Mouse (Mus musculus) kidney, adult 9 months (tissue): ENCODE results near the gene Hydin.
A peak's percentile ranks its signal among the peaks of the same experiment; 100 is the strongest.
"Not testable (repeated sequence)": the region's sequence is repeated elsewhere in the genome, so short reads cannot be mapped to it uniquely, and the experiment has no call there.

Source experiments
- DNase-seq: peaks from one replicate; pipeline ENCODE4 v3.0.0; 2022

The Hydin gene

GRCm38 (mm10) chr8:110266741-110267140, at the start of gene Hydin:
Gene Hydin (plus strand): TSS chr8:110266977.
- DNase-seq: peak; percentile 72

GRCm38 (mm10) chr8:110217198-110217597, 49.6 kb upstream of the Hydin start:
- DNase-seq: no peak

- DNase-seq: peak; percentile 100
Measured at GRCm38 (mm10) chr8:110217681-110218131, 49.1 kb upstream of the Hydin start.

- DNase-seq: no peak
Measured at GRCm38 (mm10) chr8:110218511-110218910, 48.3 kb upstream of the Hydin start.

GRCm38 (mm10) chr8:110220936-110221335, 45.8 kb upstream of the Hydin start:
- DNase-seq: no peak

GRCm38 (mm10) chr8:110230803-110231202, 36.0 kb upstream of the Hydin start:
- peak; percentile 79 for DNase-seq

GRCm38 (mm10) chr8:110242278-110243177, 24.2 kb upstream of the Hydin start:
- no peak for DNase-seq

GRCm38 (mm10) chr8:110244566-110244965, 22.2 kb upstream of the Hydin start:
- no peak for DNase-seq

- no peak for DNase-seq
Measured at GRCm38 (mm10) chr8:110247238-110247637, 19.5 kb upstream of the Hydin start.

GRCm38 (mm10) chr8:110253986-110254385, 12.8 kb upstream of the Hydin start:
- no peak for DNase-seq

- DNase-seq: no peak
Measured at GRCm38 (mm10) chr8:110265796-110266305, 926 bp upstream of the Hydin start.

GRCm38 (mm10) chr8:110267268-110267667, 491 bp downstream of the Hydin start:
- DNase-seq: no peak

- no peak for DNase-seq
Measured at GRCm38 (mm10) chr8:110270659-110271058, 3.9 kb downstream of the Hydin start.

- no peak for DNase-seq
Measured at GRCm38 (mm10) chr8:110273394-110273793, 6.6 kb downstream of the Hydin start.

- no peak for DNase-seq
Measured at GRCm38 (mm10) chr8:110275465-110276258, 8.9 kb downstream of the Hydin start.

GRCm38 (mm10) chr8:110276259-110276560, 9.4 kb downstream of the Hydin start:
- no peak for DNase-seq

- DNase-seq: no peak
Measured at GRCm38 (mm10) chr8:110312715-110313114, 45.9 kb downstream of the Hydin start.

- DNase-seq: no peak
Measured at GRCm38 (mm10) chr8:110315826-110316225, 49.0 kb downstream of the Hydin start.

- no peak for DNase-seq
Measured at GRCm38 (mm10) chr8:110319586-110319985, 52.8 kb downstream of the Hydin start.

GRCm38 (mm10) chr8:110321446-110321845, 54.7 kb downstream of the Hydin start:
- DNase-seq: no peak

GRCm38 (mm10) chr8:110323981-110324574, 57.3 kb downstream of the Hydin start:
- no peak for DNase-seq

GRCm38 (mm10) chr8:110327120-110327519, 60.3 kb downstream of the Hydin start:
- not testable (repeated sequence) for DNase-seq

GRCm38 (mm10) chr8:110333376-110333775, 66.6 kb downstream of the Hydin start:
- no peak for DNase-seq
